Mouse (Mus musculus) gastrocnemius, adult 8-10 months (tissue): ENCODE results near the gene Olfr397. TPM values are rescaled to one million over a fixed set of nuclear protein-coding genes. Genes with fewer than 3 reads are reported as not detected.

ENCODE experiments used
- DNase-seq, 2 experiments: peaks; one replicate each; pipeline ENCODE4 v3.0.0; 2022; ENCODE audit warnings: low spot score in 2 of 2
- total RNA-seq, 4 experiments: library from RNA; stranded (reverse); gene quantifications; 2 replicates each; pipeline ENCODE4 v1.2.4; 2022

The Olfr397 gene
- total RNA-seq, result not detected

- no peak for DNase-seq
Observed at GRCm38 (mm10) chr11:73960517-73960916, at the start of gene Olfr397. Gene Olfr397 (plus strand): TSS chr11:73960817.

- no peak for DNase-seq
Observed at GRCm38 (mm10) chr11:73936377-73936776, 24.2 kb upstream of the Olfr397 start, which contains the start of gene Olfr23. Gene Olfr23 (plus strand): TSS chr11:73936677.

DNA sequence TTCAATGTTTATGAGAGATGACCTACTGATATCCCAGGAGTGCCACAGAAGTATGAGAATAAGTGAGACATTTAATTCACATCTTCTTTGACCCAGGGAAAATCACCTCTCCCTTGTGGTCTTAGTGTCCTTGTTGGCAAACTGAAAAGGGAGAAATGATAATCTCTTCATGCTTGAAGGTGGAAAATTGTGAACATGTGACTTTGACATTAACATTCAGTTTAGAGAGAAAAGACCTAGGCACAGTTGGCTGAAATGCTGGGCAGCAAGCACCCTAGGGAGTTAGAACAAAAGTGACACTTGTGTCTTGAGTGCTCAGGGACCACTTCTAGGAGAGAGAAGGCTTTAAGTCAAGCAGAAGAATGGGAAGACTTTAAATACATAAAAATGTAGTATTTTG lies 29.7 kb downstream of the Olfr397 start, which contains the start of gene Olfr398:
Olfr398 (minus strand) TSS at position 101 of the 400 bp plus-strand sequence.
- no peak for DNase-seq

DNA sequence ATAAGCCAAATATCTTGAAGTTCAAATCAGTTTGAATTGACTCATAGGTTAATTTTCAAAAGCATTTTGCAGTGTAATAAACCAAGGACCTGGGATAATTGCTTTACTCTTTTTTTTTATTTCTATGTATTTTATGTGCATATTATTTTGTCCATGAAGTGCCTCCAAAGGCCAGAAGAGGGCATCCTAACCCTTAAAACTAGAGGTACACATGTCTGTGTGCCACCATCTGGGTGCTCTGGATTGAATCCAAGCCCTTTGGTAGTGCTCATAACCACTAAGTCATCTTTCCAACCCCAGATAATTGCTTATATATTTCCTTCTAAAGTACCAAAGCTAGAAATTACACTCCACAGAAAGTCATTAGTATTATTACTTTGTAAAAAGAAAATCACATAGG lies 32.5 kb downstream of the Olfr397 start:
- no peak for DNase-seq

Other genes with a start within 250 kb of the Olfr397 start
- gene Olfr389, start 180.1 kb upstream of the Olfr397 start, total RNA-seq, result not detected
- not detected for gene Olfr390, start 177.9 kb upstream of the Olfr397 start, total RNA-seq
- gene Olfr391-ps, start 157.8 kb upstream of the Olfr397 start, total RNA-seq, result not detected
- gene Olfr392, start 143.8 kb upstream of the Olfr397 start, total RNA-seq, result not detected
- gene Olfr393, start 109.4 kb upstream of the Olfr397 start, total RNA-seq, result not detected
- gene Olfr394, start 70.0 kb upstream of the Olfr397 start, total RNA-seq, result not detected
- gene Olfr395, start 51.5 kb upstream of the Olfr397 start, total RNA-seq, result not detected
- not detected for gene Olfr23, start 24.1 kb upstream of the Olfr397 start, total RNA-seq
- not detected for gene Olfr398, start 29.6 kb downstream of the Olfr397 start, total RNA-seq
- not detected for gene Olfr139, start 95.7 kb downstream of the Olfr397 start, total RNA-seq
- gene Olfr399, start 95.8 kb downstream of the Olfr397 start, total RNA-seq, result not detected
- gene Zfp616, start 109.1 kb downstream of the Olfr397 start, total RNA-seq, result not detected
- not detected for gene Olfr401, start 152.9 kb downstream of the Olfr397 start, total RNA-seq
- gene Olfr402, start 192.7 kb downstream of the Olfr397 start, total RNA-seq, result not detected
- gene Olfr403, start 225.4 kb downstream of the Olfr397 start, total RNA-seq, result not detected